Mouse (Mus musculus): ENCODE measurements around the gene Prap1.
"Not testable (repeated sequence)": the region's sequence is repeated elsewhere in the genome, so short reads cannot be mapped to it uniquely, and the experiment has no call there.

Gene Prap1

GRCm38 (mm10) chr7:140134033-140134432, 40.8 kb downstream of the Prap1 start:
- DNase-seq (ENCODE audit: low read depth, low spot score), result not testable (repeated sequence)

- DNase-seq (ENCODE audit: low read depth, low spot score), result no peak
Measured at GRCm38 (mm10) chr7:140135106-140135770, 42.0 kb downstream of the Prap1 start.

DNA sequence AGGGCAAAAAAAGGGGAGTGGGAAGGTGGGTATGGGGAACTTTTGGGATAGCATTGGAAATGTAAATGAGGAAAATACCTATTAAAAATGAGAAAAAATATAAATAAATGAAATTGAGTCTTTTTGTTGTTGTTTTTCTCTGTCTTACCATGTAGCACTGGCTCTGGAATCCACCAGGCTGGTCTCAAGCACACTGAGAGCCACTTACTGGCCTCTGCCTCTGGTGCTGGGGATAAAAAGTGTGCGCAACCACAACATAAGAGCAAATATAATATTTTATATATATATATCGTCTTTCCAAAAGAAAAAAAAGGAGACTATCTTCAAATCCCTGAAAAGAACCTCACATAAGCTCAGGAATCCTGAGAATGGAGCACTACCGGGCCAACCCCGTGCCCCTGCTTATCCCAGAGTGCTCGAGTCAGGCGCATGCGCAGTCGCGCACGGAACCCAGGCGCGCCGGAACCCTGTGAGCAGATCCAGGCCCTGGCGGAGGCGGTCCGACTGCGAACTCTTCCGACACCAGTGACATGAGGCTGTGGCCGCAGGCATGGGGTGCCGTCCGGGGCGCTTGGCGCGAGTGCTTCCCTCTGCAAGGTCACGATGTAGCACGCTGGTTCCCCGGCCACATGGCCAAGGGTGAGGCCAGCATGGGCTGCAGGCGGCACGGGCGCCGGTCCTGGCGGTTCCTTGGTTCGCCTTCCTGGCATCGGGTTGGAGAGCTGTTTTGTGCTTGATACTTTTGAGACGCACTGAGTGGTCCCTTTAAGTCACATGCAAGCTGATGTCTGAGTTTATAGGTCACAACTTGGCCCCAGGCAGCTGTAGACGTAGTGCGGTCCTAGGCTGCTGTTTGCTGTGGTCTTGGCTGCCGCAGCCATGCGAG, 44.2 kb downstream of the Prap1 start, which contains the start of gene Mtg1:
Gene Mtg1, plus strand, starts transcription at position 430 of the 886 bp plus-strand sequence.
- DNase-seq (ENCODE audit: low read depth, low spot score), result peak; percentile 98

DNA sequence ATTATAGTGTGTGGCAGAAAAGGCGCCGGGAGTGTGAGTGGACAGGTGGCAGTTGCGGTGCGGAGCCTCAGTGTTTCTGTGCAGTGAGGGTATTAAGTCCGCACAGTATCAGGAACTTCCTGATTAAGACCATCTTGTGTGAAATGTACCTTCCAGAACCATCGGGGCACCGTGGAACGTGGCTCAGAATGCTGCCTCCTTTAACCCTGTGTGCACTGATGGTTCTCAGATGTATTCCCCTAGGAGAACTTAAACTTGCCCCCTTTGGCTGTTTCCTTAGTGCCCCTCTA, 44.8 kb downstream of the Prap1 start:
- no peak for DNase-seq (ENCODE audit: low read depth, low spot score)

DNA sequence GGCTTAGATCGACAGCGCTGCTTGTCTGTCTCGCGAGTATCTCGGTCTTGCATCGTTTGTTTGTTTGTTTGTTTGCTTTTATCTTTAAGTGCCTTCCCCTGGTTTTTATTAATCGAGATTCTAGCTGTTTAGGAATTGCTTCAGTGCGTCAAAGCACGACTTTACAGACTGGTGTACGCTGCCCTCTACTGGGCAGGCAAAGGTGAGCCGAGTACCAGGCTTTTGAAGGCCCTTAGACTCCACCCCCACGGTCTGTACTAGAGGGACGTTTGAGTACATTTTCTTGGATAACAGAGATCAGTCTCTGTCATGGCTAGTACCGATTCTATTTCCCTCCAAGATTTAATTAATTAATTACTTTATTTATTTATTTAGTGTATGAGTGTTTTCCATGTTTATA, 48.2 kb downstream of the Prap1 start:
- peak; percentile 76 for DNase-seq (ENCODE audit: low read depth, low spot score)

GRCm38 (mm10) chr7:140144550-140144949, 51.4 kb downstream of the Prap1 start:
- DNase-seq (ENCODE audit: low read depth, low spot score), result no peak
